Mouse (Mus musculus) lung, adult 18-20 months (tissue): ENCODE measurements at regions not wholly inside any gene's neighbourhood (a gene's known extent, or its start where the extent isn't known, plus 50 kb on each side); places are given as distances from the start of the nearest gene placed in this dataset.
A peak's percentile ranks its signal among the peaks of the same experiment; 100 is the strongest.

Experiments used
- DNase-seq, 2 experiments: peaks; one replicate each; pipeline ENCODE4 v3.0.0; 2022; ENCODE audit warnings: mixed read lengths in 2 of 2

DNA sequence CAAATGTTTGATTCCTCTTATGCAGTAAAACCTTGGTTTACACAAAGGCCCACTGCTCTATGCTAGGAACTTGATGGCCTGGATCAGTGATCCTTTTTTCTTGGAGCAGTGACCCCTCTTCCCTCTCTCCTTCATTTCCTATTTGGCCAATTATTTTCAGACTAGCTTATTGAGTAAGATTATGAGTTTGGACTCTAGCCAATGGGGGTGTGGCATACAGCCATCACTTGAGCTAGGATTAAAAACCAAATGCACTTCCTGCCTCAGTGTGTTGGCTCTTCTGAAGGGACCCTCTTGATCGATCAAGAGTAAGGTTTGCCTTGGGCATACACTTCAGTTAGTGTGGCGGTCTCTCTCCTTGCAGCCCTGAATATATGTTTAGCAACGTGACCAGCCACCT is 1172.6 kb upstream of the Gulo start:
- DNase-seq, result no peak

DNA sequence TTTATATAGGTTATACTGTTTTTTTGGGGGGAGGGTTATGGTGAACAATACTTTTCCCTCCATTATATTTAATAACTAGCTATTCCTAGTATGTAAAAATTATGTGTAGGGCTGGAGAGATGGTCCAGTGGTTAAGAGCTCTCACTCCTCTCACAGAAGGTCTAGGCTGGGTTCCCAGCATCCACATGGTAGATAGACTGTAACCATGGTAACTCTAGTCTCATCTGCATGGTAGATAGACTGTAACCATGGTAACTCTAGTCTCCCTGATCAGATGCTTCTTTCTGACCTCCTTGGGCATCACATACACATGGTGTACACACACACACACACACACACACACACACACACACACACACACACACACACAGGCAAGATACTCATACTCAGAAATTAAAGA is 1170.5 kb upstream of the Gulo start:
- no peak for DNase-seq

DNA sequence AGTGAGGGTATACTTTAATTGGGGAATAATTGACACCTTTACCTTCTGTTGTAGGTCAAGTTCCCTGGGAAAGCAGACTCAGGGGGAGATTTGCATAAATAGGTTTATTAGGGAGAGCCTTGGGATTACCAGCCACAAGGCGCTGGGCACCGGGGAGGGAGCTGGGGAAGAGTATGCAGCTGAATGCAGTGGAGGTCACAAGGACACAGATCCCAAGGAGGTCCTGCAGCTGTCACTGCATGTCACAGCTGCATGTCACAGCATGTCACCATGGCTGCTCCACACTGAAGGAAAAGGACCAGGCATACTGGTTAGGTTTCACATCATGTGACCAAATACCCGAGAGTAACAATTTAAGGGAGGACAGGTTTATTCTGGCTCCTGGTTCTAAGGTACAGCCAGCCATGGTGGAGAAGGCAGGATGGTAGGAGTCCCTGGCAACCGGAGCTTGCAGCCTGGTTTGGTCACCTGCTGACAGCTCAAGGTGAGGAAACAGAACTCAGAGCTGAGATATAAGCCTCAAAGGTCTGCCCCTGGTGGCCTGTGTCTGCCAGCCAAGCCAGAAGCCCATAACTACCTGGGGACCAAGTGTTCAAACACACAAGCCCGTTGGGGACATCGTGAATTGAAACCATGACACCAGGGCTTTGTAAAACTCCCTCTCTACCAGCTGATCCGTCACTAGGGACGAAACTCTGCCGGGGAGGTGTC is 1169.5 kb upstream of the Gulo start:
- DNase-seq, result no peak

DNA sequence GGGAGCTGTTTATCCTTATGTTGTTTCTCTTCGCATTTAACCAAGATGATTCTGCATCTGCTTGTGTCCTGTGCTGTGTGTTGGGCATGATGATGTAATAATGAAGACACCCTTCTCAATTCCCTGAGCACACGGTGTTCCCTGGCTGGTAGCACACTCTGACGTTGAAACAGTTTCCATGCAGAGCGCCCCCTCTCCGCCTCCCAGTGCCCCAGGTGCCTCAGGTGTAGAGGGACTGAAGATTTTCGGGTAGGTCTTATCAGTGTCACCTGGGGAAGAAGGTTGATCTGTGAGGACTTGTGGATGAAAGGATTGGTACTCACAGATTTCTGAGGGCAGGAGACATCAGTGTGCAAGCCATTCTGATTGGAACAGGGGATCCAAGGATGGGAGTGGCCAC is 1167.7 kb upstream of the Gulo start:
- DNase-seq, result no peak

DNA sequence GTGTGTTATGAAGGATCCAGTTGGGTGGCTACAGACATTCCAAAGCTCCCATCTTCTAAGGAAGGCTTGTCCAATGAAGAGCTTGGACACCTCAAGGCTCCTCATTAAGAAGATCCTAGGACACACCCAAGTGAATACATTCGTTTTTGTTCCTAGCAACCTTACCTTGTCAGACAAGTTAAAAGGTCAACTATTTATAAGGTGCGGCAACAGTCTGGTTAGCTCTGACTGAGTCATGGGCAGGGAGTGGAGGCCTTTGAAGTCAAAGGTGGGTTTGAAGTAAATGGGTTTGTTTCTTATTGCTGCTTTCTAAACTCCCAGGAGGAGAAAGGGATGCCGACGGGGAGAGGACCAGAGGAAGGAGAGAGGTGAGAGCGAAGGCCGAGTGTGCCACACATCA is 1167.1 kb upstream of the Gulo start:
- DNase-seq, result no peak

DNA sequence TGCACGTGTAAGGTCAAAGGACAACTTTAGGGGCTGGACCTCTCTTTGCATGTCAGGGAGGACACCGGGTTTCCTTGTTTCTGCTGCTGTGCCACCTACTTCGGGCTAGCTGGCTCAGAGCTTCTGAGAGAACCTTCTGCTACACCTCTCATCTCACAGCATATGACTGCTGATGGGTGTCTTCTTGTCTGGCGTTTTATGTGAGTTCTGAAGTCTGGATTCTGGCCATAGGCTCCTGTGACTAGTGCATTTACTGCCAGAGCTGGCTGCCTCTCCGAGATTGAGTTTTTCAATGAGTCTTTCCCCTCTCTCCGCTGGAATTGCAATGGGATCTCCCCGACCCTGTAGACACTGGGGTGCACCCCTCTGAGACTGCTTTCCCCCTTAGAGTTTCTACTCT is 1165.9 kb upstream of the Gulo start:
- no peak for DNase-seq

DNA sequence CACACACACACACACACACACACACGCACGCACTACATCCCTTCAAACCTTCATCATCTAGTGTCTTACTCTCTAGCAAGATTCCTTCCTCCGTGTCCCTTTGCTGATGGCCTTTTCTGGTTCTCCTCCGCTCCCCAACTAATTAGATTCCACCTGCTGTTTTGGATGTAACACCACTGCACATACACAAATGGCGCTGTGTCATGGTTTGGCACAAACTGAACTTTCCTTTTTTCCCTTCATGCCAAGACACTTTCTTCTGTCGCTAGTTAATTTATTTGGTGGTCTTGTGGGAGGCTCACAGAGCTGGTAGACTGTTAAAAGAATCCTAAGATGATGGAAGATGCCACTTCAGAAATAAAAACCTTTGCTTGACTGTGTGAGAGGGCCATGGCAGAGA is 1161.8 kb upstream of the Gulo start:
- no peak for DNase-seq

DNA sequence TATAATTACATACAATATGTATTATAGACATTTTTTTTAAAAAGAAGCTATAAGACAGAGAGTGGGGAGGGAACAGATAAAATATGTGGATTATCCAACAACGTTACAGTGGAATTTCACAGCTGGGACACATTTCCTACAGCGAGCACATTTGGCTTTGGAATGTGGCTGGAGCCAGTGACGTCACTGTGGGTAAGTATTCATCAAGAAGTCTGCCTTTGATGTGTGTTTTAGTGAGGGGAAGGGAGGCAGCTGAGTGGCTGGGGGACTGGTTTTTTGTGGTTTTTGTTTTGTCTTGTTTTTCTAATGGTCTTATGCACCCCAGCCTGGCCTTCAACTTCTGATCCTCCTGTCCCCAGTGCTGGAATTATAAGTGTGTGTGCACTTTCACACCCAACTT is 1161.2 kb upstream of the Gulo start:
- DNase-seq, result no peak

DNA sequence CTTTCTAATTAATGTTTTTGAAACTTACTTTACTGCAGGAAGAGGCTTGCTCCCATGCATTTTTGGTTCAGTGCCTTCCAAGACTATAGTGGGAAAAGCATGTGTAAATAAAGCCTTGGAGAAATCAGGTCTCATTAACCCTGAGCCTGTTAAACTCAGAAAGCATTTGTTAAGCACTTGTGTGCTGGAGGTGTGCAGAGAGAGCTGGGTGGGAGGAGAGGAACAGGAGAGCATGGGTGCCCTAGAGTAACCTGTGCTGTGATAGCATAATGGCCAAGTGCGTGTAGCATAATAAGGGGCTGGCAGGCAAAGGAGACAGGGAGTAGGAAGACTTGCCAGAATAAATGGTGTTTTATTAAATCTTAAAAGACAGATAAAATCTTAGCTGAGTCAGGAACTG is 1160.2 kb upstream of the Gulo start:
- DNase-seq, result no peak

DNA sequence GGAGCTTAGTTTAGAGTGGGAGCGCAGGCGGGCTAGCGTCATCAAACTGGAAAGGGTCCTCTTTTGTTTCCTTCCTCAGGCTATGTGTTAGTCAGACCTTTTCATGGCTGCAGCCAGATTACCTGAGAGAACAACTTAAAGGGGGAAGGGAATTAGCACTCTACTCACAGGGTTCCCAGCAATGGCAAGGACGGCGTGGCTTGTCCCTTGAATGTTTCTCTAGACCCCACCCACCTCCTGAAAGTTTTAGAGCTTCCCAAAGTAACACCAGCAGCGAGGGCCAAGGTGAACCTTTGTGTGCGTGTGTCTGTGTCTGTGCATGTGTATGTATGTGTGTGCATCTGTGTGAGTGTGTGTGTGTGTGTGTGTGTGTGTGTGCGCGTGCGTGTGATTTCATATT is 1151.0 kb upstream of the Gulo start:
- no peak for DNase-seq

DNA sequence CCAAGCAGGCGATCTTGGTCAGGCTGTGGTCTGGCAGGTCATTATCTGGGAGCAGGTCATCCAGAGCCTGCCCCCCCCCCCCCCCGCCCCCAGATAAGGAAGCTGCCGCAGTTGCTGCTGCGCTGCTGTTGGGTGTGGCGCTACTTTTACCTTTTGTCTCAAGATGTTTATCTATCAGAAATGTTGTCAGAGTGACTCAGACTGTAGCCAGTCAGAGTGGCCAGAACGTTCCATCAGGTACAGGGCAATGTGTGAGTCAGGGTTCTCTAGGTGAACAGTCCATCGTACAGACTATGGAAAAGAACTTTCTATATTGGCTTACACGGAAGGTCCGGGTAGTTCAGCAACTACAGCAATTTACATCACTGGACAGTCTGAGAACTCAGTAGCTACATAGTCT is 1149.9 kb upstream of the Gulo start:
- no peak for DNase-seq

DNA sequence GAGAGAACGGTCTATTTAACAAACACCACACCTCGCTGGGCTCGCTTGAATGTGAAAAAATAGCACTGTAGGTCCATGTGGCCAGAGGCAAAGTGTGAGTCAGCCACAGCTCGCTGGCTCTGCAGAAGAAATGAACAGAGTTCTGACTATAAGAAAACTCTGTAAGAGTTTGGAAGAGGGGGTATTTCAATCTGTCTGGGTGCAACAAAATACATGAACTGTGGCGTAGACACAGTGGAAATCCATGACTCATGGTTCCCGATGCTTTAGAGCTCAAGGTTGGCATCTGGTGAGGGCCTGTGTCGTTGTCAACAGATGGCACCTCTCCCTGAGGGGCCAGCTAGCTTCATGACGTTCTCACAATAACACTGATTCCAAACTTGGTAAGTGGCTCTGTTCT is 1147.4 kb upstream of the Gulo start:
- DNase-seq, result no peak

DNA sequence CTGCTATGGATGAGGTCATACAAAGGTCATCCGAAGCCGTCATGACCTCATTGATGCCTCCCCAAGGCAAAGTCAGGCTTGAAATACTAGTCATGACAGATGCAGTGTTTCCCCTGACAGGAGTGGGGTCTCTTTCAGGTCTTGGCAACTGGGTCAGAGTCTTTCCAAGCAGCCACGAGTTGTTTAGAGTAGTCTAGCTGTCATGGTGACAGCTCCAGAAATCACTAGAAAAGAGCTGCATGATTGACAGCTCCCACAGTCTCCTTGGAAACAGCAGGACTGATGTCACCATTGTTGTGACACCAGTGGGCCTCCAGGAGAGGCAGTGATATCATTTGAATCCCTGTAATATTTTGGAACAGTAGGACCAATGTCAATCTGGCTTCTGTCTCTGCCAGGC is 1144.6 kb upstream of the Gulo start:
- DNase-seq, result no peak

DNA sequence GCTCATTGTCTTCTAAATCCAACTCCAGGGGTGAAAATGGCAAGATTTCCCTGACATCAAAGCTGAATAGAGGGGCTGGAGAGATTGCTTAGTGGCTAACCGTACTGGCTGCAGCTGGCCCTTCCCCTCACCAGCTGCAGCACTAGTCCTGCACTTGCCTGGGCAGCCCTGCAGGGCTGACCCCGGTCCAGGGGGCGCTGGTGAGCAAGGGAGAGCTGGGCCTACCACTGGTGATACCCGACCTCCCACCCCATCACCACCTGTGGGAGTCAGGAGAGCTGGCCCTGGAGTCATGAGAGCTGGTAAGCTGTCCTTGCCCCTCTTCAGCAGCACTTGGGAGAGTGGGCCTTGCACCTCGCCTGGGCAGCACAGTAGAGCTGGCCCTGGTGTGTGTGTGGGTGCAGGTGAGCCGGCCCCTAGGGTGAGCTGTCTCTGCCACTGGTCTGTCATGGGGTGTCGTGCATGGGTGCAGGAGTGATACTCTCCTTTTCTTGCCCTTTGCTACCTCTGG is 1141.0 kb upstream of the Gulo start:
- DNase-seq, result no peak

DNA sequence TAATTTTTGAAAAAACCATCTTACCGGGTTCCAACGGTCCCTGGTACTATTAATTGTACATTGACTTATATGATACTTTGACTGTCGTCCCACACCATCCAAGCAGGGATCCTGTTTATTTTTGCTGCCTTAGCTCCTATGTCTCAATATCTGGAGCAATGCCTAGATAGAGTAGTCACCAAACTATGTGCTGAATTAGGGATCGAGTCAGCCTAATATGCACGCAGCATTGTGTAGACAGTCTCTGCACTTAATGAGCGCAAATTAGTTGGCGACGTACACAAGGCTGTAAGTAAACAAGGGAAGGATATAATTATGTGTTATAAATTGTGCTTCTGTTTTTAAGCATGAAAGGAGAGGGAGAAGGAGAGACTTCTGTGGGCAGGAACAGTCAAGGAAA is 1140.1 kb upstream of the Gulo start:
- DNase-seq, result no peak

DNA sequence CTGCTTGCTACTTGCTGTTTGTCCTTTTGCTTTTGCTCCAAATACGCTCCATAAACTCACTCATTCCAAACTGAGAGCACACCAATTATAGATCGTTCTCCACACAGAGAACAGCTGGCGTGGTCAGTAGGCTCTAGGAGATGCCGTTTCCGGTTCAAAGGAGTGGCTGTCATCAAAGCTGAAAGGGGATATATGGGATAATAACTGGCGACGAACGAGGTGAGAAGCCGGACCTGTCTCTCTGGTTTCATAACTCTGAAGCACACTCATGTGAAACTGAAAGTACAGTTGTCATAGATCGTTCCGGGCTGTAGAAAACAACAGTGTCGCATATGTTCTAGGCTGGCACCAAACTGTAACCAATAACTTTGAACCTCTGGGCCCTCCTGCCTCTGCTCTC is 1137.6 kb upstream of the Gulo start:
- DNase-seq, result peak in 1 of 2 experiments; percentile 23

DNA sequence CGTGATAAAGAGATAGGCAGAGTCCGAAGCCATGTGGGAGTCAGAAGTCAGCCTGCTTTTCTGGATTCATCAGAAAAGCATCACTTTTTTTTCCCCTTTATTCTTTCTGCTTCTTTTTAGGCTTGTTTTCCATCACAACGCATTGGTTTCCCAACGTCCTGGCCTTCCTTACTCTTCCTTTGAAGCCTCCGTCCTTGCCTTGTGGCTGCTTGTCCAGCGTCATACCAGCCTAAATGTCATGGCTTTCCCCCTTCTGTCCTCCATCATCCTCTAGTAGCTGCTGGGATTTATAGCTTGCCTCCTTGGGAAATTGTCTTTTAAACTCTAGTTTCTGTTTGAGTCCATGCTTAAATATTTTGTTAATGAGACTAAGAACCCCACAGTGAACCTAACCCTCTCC is 1136.0 kb upstream of the Gulo start:
- no peak for DNase-seq

DNA sequence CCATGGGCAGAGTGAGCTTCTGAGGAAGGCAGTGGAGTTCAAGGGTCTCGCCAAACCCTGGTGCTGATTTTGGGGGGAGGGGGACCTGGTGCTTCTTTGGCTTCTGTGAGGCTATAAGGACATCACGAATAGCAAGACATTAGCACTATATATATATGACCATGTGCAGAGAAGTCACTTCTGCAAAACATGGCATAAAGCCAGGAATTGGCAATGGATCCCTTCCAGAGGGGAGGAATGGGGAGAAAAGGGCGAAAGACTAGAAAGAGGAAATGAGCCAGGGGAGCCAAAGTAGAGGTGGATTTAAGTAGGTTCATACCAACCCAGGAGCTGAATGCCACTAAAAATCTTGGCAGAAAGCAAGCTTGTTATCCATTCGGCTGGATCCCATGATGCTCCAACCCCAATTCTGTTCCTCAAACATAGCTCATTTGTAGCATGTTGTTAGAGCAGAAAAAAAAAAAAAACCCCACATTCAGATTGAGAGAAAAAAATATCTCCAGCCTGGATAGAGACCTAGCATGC is 1135.5 kb upstream of the Gulo start:
- DNase-seq, result no peak

DNA sequence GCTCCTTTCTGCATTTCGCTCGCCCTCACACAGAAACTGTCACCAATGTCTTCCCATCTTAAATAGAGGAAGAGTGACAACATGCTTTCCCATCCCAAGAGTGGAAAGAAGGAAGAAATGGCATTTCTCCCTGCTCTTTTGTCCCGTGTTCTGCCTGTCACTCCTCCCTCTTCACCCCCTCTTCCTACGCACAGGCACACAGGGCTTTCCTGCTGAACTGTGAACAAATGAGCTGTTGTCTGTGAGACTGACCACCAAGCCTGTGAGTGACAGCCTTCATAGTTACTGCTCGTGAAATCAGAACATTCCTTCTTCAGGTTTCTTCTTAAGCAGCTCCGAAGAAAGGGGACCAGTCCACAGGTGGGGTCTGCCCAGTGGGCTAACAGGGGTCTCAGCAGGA is 1134.8 kb upstream of the Gulo start:
- DNase-seq, result no peak

DNA sequence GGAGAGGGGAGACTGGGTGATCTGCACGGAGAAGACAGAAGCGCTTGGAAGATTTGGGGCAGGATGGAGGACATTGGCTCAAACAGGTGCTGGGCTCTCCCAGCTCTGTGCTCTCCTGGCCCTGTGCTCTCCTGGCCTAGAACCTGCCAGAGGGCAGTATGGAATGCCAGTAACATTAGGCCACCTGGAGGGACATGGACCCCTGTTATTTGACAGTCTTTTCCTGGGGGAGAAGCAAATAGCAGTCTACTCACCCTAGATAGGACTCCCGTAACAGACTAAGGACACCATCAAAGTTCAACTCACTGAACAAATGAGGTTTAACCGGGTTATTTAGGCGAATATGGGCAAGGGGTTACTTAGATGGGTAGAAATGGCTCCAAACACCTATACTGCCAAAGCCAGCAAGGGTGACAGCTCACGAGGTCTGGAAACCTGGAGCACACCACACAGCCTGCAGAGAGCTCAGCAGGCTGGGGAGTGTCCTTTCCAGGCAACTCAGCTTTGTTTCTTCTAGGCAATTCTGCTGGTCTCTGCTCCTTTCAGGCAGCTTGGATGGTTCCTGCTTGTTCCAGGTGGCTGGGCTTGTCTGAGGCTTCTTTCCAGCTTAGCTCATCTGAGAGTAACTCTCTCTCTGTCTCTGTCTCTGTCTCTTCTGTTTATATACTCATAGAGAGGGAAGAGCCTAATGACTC is 1133.7 kb upstream of the Gulo start:
- DNase-seq, result no peak

DNA sequence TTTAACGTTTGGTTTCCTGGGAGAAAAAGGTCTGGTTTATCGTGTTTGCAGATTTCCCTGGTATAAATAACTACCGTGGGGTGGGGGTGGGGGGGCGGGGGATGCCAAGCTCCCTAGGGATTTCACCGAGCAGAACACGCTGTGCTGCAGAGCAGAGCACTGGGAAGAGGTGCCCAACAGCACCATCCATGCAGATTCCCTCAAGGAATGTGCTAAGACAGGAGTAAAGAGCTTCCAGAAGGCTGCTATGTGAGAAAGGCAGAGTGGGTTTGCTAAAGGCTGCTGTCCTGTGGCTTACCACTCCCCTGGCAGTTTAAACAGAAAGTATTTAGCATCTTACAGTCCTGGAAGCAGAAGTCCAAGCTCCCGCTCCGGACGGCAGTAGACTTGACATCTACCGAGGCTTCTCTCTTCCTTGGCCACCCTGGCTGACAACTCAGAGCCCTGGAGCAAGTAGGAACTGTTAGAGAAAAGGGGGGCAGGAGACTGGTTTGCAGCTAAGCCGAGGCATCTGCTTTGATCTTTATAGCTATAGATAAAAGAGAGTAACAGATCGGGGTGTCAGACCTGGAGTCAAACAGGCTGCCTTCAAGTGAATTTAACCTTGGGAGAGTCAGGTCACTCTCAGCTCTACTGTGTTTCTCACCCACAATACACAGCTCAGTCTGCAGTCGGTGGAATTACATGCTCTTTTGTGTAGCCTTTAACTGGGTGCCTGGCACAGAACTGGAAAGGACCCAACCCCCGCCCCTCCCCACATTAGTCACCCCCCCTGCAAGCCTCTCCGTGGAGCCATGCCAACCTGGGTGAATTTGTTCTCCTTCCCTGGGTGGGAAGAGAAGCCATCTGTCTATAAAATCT is 1132.8 kb upstream of the Gulo start:
- DNase-seq, result no peak

DNA sequence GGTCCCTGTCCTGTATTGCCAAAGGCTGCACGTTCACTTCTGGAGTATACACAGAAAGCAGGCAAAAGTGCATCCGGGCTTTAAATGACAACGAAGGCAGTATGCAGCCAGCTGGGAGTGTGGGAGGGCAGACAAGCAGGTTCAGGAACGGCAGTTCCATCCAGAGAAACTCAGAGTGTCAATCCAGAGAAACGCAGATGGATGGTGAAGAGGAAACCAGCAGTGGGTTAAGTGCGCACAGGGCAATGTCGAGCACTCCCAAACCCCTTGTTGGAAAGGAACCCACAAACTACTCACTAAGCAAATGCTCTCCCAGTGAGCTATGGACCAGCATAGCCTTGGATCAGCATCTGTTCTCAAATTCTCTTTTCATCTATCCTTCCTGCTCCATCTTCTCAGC is 1132.1 kb upstream of the Gulo start:
- DNase-seq, result no peak

DNA sequence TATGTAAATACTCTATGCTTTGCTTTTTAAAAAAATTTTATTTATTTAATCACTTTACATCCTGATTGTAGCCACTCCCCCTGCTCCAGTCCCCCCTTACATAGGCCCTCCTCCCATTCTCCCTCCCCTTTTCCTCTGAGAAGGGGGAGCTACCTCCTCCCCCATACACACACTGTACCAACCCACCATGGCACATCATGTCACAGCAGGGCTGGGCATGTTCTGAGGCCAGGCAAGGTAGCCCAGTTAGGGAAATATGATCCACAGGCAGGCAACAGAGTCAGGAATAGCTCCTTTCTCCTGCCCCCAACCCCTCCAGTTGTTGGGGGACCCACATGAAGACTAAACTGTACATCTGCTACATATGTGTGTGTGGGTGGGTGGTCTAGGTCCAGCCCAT is 1130.7 kb upstream of the Gulo start:
- DNase-seq, result no peak

DNA sequence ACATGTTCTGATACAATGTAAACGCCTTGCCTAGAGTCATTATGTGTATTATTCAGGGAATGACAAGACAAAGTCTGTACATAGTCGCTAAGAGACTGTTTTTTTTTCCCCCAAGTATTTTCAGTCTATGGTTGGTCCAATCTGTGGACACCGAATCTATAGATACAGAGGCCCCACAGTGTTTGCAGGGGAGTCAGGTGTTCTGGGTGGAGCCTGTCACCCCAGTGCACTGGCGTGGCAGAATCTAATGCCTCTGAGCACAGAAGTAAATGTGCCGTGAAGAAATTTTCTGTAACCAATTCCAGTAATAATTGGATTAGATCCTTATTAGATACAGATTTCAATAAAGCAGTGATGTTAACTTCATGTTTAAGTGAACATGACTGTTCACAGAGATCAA is 1130.1 kb upstream of the Gulo start:
- no peak for DNase-seq
